Mouse (Mus musculus): ENCODE measurements at regions not wholly inside any gene's neighbourhood (a gene's known extent, or its start where the extent isn't known, plus 50 kb on each side); places are given as distances from the start of the nearest gene placed in this dataset.

GRCm38 (mm10) chr5:15773839-15774238, 59.8 kb upstream of the Speer4c start:
- TF ChIP-seq MAX (IDR thresholded peaks at IDR 0.05): no peak
- no peak for TF ChIP-seq CTCF (IDR thresholded peaks at IDR 0.05; ENCODE audit: control insufficient read depth, insufficient read depth, insufficient read length)
- TF ChIP-seq CEBPB (IDR thresholded peaks at IDR 0.05; ENCODE audit: low read depth): no peak
